Mouse (Mus musculus) E14TG2a.4 (cell line): ENCODE results near the gene Rnf157.

Experiments used
- CTCF ChIP-seq: conservative IDR thresholded peaks from 2 replicates; pipeline ENCODE4 v1.5.1; 2014; ENCODE audit warnings: low read length
- NANOG ChIP-seq: IDR thresholded peaks from 2 replicates; pipeline ENCODE4 v1.6.1; 2014; ENCODE audit warnings: borderline replicate concordance, low read length, mixed read lengths
- POU5F1 ChIP-seq: IDR thresholded peaks from 2 replicates; pipeline ENCODE4 v1.6.1; 2014; ENCODE audit warnings: low read length, borderline replicate concordance

DNA sequence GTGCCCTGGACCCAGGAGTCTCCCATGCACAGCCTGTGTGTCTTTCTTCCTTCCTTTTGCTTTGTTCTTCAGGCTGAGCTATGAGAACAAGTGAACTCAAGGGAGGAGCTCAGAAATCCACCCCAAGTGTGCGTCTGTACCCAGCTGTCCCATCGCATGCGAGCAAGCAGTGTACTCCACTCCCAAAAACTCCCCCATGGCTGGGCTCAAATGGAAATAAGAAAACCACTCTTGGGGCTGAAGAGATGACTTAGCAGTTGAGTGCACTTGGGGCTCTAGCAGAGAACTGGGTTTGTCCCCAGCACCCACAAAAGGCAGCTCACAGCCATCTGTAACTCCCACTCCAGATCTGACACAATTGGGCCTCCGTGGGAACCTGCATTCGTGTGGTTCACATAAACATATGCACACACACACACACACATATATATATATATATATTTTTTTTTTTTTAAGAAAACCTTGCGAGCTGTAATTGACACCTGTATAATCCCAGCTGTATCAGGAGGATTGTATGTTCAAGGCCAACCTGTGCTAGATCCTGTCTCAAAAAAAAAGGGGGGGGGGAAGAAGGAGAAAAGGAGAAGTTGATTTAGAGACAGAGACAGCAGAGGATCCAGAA, 6.1 kb upstream of the Rnf157 start:
- no peak for TF ChIP-seq CTCF
- TF ChIP-seq POU5F1, result no peak
- no peak for TF ChIP-seq NANOG
